ENCODE assay signal across 25 mouse cellular contexts in genomic region chr8:126872133-126872532, GRCm38 (mm10).
DNase-seq lines count a peak whose midpoint lies in the region; ATAC-seq and TF ChIP-seq lines count a peak whose summit lies in the region.
"Had no signal": no experiment of that assay in that cellular context is flagged by ENCODE, and none has a peak within 500 bp of the region (broad histone marks: within the 10 kb centered on the region; RNA-seq: fewer than 3 reads in every experiment).

No protein-coding gene starts in this region.

- H3K27ac ChIP-seq in left cerebral cortex, adult 2 months, result peak overlapping the region; percentile 16; the same call in 1 of the 2 replicates
- peak overlapping the region; percentile 100 for H3K27ac ChIP-seq in macrophage
- H3K27ac ChIP-seq: heart, embryonic 10.5 days; heart, embryonic 15.5 days; hindbrain, embryonic 12.5 days; liver, embryonic 14.5 days; neural tube, embryonic 15.5 days; stomach, embryonic 15.5 days had no signal

- WGBS in macrophage (ENCODE audit: missing documents), result 94% methylated on average over 8 of the region's 8 CpGs

- H3K4me3 ChIP-seq in left cerebral cortex, adult 2 months, result no peak overlapping the region
- no peak overlapping the region for H3K4me3 ChIP-seq in macrophage (ENCODE audit: inconsistent target)
- H3K4me3 ChIP-seq: heart, embryonic 10.5 days; heart, embryonic 15.5 days; hindbrain, embryonic 12.5 days; neural tube, embryonic 15.5 days; stomach, embryonic 15.5 days had no signal

- DNase-seq in frontal cortex, postnatal 10 days (ENCODE audit: low spot score in 2 of 2), result no peak
- DNase-seq in left cerebral cortex, adult 2 months (ENCODE audit: extremely low spot score in 1 of 2, low spot score in 2 of 2), result no peak
- no peak for DNase-seq in left cerebral cortex, adult 11 months (ENCODE audit: low spot score)
- peak; percentile 46 for DNase-seq in brain, adult 2 months (ENCODE audit: low read depth, low spot score)
- no peak for DNase-seq in cerebellum, adult 18-20 months
- DNase-seq in retina, postnatal 1 day, result no peak
- DNase-seq: adrenal gland, postnatal 10 days; cerebellum, adult 2 months; cerebellum, postnatal 14 days; left cerebral cortex, postnatal 4 days; lung, adult 2 months; lung, postnatal 10 days; midbrain, embryonic 14.5 days; right cerebral cortex, postnatal 4 days; thymus, postnatal 36 days had no signal

- H3K36me3 ChIP-seq in macrophage (ENCODE audit: inconsistent target), result no peaks in the 10 kb centered on the region
- H3K36me3 ChIP-seq: heart, embryonic 10.5 days; heart, embryonic 15.5 days; hindbrain, embryonic 12.5 days; neural tube, embryonic 15.5 days; stomach, embryonic 15.5 days had no signal

- peak; percentile 62 for ATAC-seq in frontal cortex, adult (ENCODE audit: low TSS enrichment)
- ATAC-seq: intestine, embryonic 16.5 days; Patski had no signal

- intact Hi-C loops in left cerebral cortex, adult 2 months (cut with DNase I), result no loop called here

- no peaks in the 10 kb centered on the region for H3K79me2 ChIP-seq in macrophage (ENCODE audit: inconsistent target)

- TF ChIP-seq CTCF in left cerebral cortex, adult 2 months (IDR thresholded peaks at IDR 0.05), result no peak
